ENCODE assay signal across 23 mouse cellular contexts in the genomic region with DNA sequence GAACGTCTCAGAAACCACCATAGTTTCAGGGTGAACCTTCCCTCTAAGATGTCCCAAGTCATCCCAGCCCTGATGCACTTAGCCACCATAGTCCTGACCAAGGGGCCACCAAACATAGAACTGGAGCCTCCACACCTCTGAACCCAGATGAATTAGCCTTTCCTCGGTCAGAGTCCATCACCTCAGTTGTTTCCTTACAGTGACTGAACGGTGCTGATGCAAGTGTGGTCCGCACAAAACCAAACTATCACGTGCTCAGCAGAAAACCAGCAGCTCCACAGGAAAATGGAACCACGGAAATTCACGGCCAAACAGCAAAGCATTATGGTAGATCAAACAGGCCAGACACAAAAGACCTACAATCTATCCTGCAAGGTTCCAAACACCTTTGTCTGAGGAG. TPM values are rescaled to one million over a fixed set of nuclear protein-coding genes. Genes with fewer than 3 reads are reported as not detected.
A peak's percentile ranks its signal among the peaks of the same experiment; 100 is the strongest.
DNase-seq lines count a peak whose midpoint lies in the region; ATAC-seq and TF ChIP-seq lines count a peak whose summit lies in the region.
"Had no signal": no experiment of that assay in that cellular context is flagged by ENCODE, and none has a peak within 500 bp of the region (broad histone marks: within the 10 kb centered on the region; RNA-seq: fewer than 3 reads in every experiment).

No protein-coding gene starts in this region.

- H3K4me1 ChIP-seq in hindbrain, embryonic 13.5 days (replicated peaks) = peaks cover 41% of the 10 kb centered on the region
- peaks cover 5% of the 10 kb centered on the region; the same call in 1 of the 2 replicates for H3K4me1 ChIP-seq in hindbrain, embryonic 11.5 days (replicated peaks; ENCODE audit: control insufficient read depth, insufficient read depth, low read length)
- peaks cover 48% of the 10 kb centered on the region for H3K4me1 ChIP-seq in limb, embryonic 10.5 days
- H3K4me1 ChIP-seq in olfactory bulb, adult 2 months (ENCODE audit: control insufficient read depth, insufficient read depth, low read length) = peaks cover 25% of the 10 kb centered on the region

- H3K36me3 ChIP-seq in hindbrain, embryonic 13.5 days = peaks cover 4% of the 10 kb centered on the region
- no peaks in the 10 kb centered on the region for H3K36me3 ChIP-seq in hindbrain, embryonic 11.5 days (ENCODE audit: control insufficient read depth, insufficient read depth, low read length)
- peaks cover 21% of the 10 kb centered on the region for H3K36me3 ChIP-seq in limb, embryonic 10.5 days

- 74% methylated on average over 7 of the region's 7 CpGs for WGBS in hindbrain, embryonic 13.5 days
- 80% methylated on average over 7 of the region's 7 CpGs for WGBS in hindbrain, embryonic 11.5 days
- WGBS in limb, embryonic 10.5 days = 88% methylated on average over 7 of the region's 7 CpGs
- WGBS in olfactory bulb, adult 2 months = 69% methylated on average over 7 of the region's 7 CpGs

- no peak overlapping the region for H3K9ac ChIP-seq in hindbrain, embryonic 13.5 days
- H3K9ac ChIP-seq in hindbrain, embryonic 11.5 days (ENCODE audit: low read depth, low read length) = no peak overlapping the region
- H3K9ac ChIP-seq: hindbrain, embryonic 14.5 days had no signal

- TF ChIP-seq POLR2A in olfactory bulb, adult 2 months (IDR thresholded peaks at IDR 0.05; ENCODE audit: insufficient read depth, low read depth, low read length) = no peak

- no peak overlapping the region for H3K4me3 ChIP-seq in hindbrain, embryonic 13.5 days
- no peak overlapping the region for H3K4me3 ChIP-seq in hindbrain, embryonic 11.5 days (ENCODE audit: low read depth, low read length)
- no peak overlapping the region for H3K4me3 ChIP-seq in limb, embryonic 10.5 days
- no peak overlapping the region for H3K4me3 ChIP-seq in olfactory bulb, adult 2 months (ENCODE audit: insufficient read depth, low read depth, low read length)
- H3K4me3 ChIP-seq: embryonic facial prominence, embryonic 10.5 days; erythroblast, embryonic 14.5 days; forebrain, embryonic 10.5 days; gastrocnemius, adult 2 months had no signal

- no peaks in the 10 kb centered on the region for H3K9me3 ChIP-seq in hindbrain, embryonic 13.5 days
- no peaks in the 10 kb centered on the region for H3K9me3 ChIP-seq in hindbrain, embryonic 11.5 days (ENCODE audit: control insufficient read depth, low read length)
- H3K9me3 ChIP-seq in limb, embryonic 10.5 days (replicated peaks) = no peaks in the 10 kb centered on the region
- H3K9me3 ChIP-seq: embryonic facial prominence, embryonic 10.5 days; forebrain, embryonic 10.5 days had no signal

- DNase-seq in hindbrain, embryonic 11.5 days (ENCODE audit: low spot score) = no peak
- DNase-seq in limb, embryonic 10.5 days (ENCODE audit: low spot score) = no peak
- no peak for DNase-seq in lung, postnatal 14 days
- no peak for DNase-seq in MN1 (ENCODE audit: low spot score)
- DNase-seq in ovary, postnatal 36 days (ENCODE audit: low spot score) = no peak
- DNase-seq: adrenal gland, adult 8-10 months; adrenal gland, postnatal 36 days; cerebellum, adult 11-12 months; cerebellum, adult 9-11 months; gastrocnemius, adult 2 months; gastrocnemius, postnatal 25 days; heart, adult 11 months; heart, postnatal 10 days; heart, postnatal 4 days had no signal

- TF ChIP-seq CTCF in olfactory bulb, adult 2 months (IDR thresholded peaks at IDR 0.05; ENCODE audit: insufficient read depth, low read depth, low read length) = no peak

- no peak for ATAC-seq in hindbrain, embryonic 13.5 days (ENCODE audit: low FRiP score)
- ATAC-seq in hindbrain, embryonic 11.5 days (ENCODE audit: low FRiP score) = no peak
- ATAC-seq in activated CD4-positive, CD25-positive, alpha-beta regulatory T cell, adult 4 months = peak; percentile 45
- ATAC-seq: forebrain, embryonic 14.5 days; intestine, postnatal 0 days had no signal

- no peaks in the 10 kb centered on the region for H3K27me3 ChIP-seq in hindbrain, embryonic 13.5 days
- no peaks in the 10 kb centered on the region for H3K27me3 ChIP-seq in hindbrain, embryonic 11.5 days (ENCODE audit: control insufficient read depth, insufficient read depth, low read length)
- H3K27me3 ChIP-seq in limb, embryonic 10.5 days (ENCODE audit: low read depth, poor library complexity, severe bottlenecking) = no peaks in the 10 kb centered on the region

- 0 out of 2 replicates have a peak overlapping the region, but pooled peaks have one; percentile 26 for H3K27ac ChIP-seq in hindbrain, embryonic 13.5 days
- H3K27ac ChIP-seq in hindbrain, embryonic 11.5 days (ENCODE audit: low read depth, low read length) = no peak overlapping the region
- 0 out of 2 replicates have a peak overlapping the region, but pooled peaks have one; percentile 4 for H3K27ac ChIP-seq in limb, embryonic 10.5 days
- 0 out of 2 replicates have a peak overlapping the region, but pooled peaks have one; percentile 24 for H3K27ac ChIP-seq in olfactory bulb, adult 2 months (ENCODE audit: insufficient read depth, low read depth, low read length)
- H3K27ac ChIP-seq: embryonic facial prominence, embryonic 10.5 days; forebrain, embryonic 10.5 days; gastrocnemius, adult 2 months had no signal

- H3K4me2 ChIP-seq in hindbrain, embryonic 13.5 days = no peak overlapping the region
- H3K4me2 ChIP-seq in hindbrain, embryonic 11.5 days (replicated peaks; ENCODE audit: low read depth, low read length) = no peak overlapping the region
- H3K4me2 ChIP-seq: hindbrain, embryonic 14.5 days had no signal

RNA-seq across cellular contexts. Expression of gene Auh, which starts 15.6 kb away (rescaled TPM):
- polyA plus RNA-seq in hindbrain, embryonic 13.5 days (2015; fragmentation: Nextera tagmentation; extraction: Ambion mirVana) = 61.8 and 64.6 TPM in 2 replicates
- 44.3 and 46.9 TPM in 2 replicates for polyA plus RNA-seq in hindbrain, embryonic 11.5 days (2014; fragmentation: Nextera tagmentation; extraction: Ambion mirVana)
- polyA plus RNA-seq in activated CD4-positive, CD25-positive, alpha-beta regulatory T cell, adult 4 months (2017; shearing (Covaris generic)) = 10 to 100 TPM; 30.0 to 34.8 TPM
- 34.2 and 35.0 TPM in 2 replicates for polyA plus RNA-seq in limb, embryonic 10.5 days (2016; fragmentation: Nextera tagmentation; extraction: Ambion mirVana)
- polyA plus RNA-seq in olfactory bulb, adult 2 months (2012; ENCODE audit: insufficient read depth, insufficient read length, low replicate concordance, missing spikeins) = not detected in 2 replicates
